Mouse (Mus musculus) forebrain, embryonic 15.5 days (tissue): Measurements from ENCODE around the gene Gdf9. TPM values are rescaled to one million over a fixed set of nuclear protein-coding genes. Genes with fewer than 3 reads are reported as not detected.

Experiments used
- ATAC-seq: fragments of 200-750 bp; cut with Nextera tagmentation; replicated peaks from 2 replicates; pipeline ENCODE4 v1.8.0; 2017; ENCODE audit warnings: mild to moderate bottlenecking, moderate TSS enrichment, moderate library complexity
- H3K27ac ChIP-seq: fragments of 300-500 bp; sonication (generic); replicated peaks from 2 replicates; pipeline ENCODE4 v1.5.1; 2015; ENCODE audit warnings: mild to moderate bottlenecking, inconsistent platforms
- H3K27me3 ChIP-seq: fragments of 300-500 bp; sonication (generic); 2 replicates; pipeline ENCODE4 v1.6.1; 2015; ENCODE audit warnings: inconsistent platforms
- H3K36me3 ChIP-seq: fragments of 300-500 bp; sonication (generic); 2 replicates; pipeline ENCODE4 v1.6.1; 2015; ENCODE audit warnings: mild to moderate bottlenecking, inconsistent platforms
- H3K4me1 ChIP-seq: fragments of 300-500 bp; sonication (generic); 2 replicates; pipeline ENCODE4 v1.6.1; 2015; ENCODE audit warnings: inconsistent platforms
- H3K4me2 ChIP-seq: fragments of 300-500 bp; sonication (generic); replicated peaks from 2 replicates; pipeline ENCODE4 v1.6.1; 2015; ENCODE audit warnings: mild to moderate bottlenecking, inconsistent platforms
- H3K4me3 ChIP-seq: fragments of 300-500 bp; sonication (generic); 2 replicates; pipeline ENCODE4 v1.5.1; 2015; ENCODE audit warnings: mild to moderate bottlenecking, inconsistent platforms
- H3K9ac ChIP-seq: fragments of 300-500 bp; sonication (generic); replicated peaks from 2 replicates; pipeline ENCODE4 v1.6.1; 2015; ENCODE audit warnings: mild to moderate bottlenecking, inconsistent platforms
- H3K9me3 ChIP-seq: fragments of 300-500 bp; sonication (generic); 2 replicates; pipeline ENCODE4 v1.6.1; 2016; ENCODE audit warnings: inconsistent platforms
- WGBS: fragments of 180-500 bp; shearing (Covaris S2); methylation state at CpG from one replicate; pipeline ENCODE4 v1.1.7; 2015; ENCODE audit warnings: mixed read lengths; 5-methylcytosine and 5-hydroxymethylcytosine counted together
- polyA plus RNA-seq: library from polyadenylated mRNA; unstranded; fragments of >200 nt; fragmentation: Nextera tagmentation; extraction: Ambion mirVana; gene quantifications from 2 replicates; pipeline ENCODE4 v1.2.1, GENCODE M21; 2015

The Gdf9 gene
- polyA plus RNA-seq, 1 experiment from 2014 or later = 4.0 TPM

GRCm38 (mm10) chr11:53447996-53448395 lies 17.2 kb downstream of the Gdf9 start:
- no peaks in the 10 kb centered on the region for H3K9me3 ChIP-seq
- H3K4me3 ChIP-seq = no peak overlapping the region
- no peak overlapping the region for H3K27ac ChIP-seq
- no peak overlapping the region for H3K4me2 ChIP-seq
- H3K9ac ChIP-seq = no peak overlapping the region
- H3K4me1 ChIP-seq = no peaks in the 10 kb centered on the region
- no peaks in the 10 kb centered on the region for H3K36me3 ChIP-seq
- WGBS = 88% methylated on average over 8 of the region's 8 CpGs
- no peaks in the 10 kb centered on the region for H3K27me3 ChIP-seq
- no peak for ATAC-seq

GRCm38 (mm10) chr11:53448529-53448928 lies 17.7 kb downstream of the Gdf9 start:
- no peak overlapping the region for H3K9ac ChIP-seq
- H3K4me2 ChIP-seq = no peak overlapping the region
- H3K4me3 ChIP-seq = no peak overlapping the region
- H3K9me3 ChIP-seq = no peaks in the 10 kb centered on the region
- no peaks in the 10 kb centered on the region for H3K4me1 ChIP-seq
- no peaks in the 10 kb centered on the region for H3K27me3 ChIP-seq
- 76% methylated on average over 1 of the region's 1 CpGs for WGBS
- H3K36me3 ChIP-seq = no peaks in the 10 kb centered on the region
- ATAC-seq = no peak
- H3K27ac ChIP-seq = no peak overlapping the region

GRCm38 (mm10) chr11:53450070-53450705 lies 19.4 kb downstream of the Gdf9 start:
- H3K9ac ChIP-seq = no peak overlapping the region
- no peak overlapping the region for H3K4me2 ChIP-seq
- no peaks in the 10 kb centered on the region for H3K4me1 ChIP-seq
- H3K36me3 ChIP-seq = no peaks in the 10 kb centered on the region
- H3K4me3 ChIP-seq = no peak overlapping the region
- WGBS = 60% methylated on average over 15 of the region's 15 CpGs
- H3K27me3 ChIP-seq = peaks cover 3% of the 10 kb centered on the region; the same call in 1 of the 2 replicates
- ATAC-seq = no peak
- no peaks in the 10 kb centered on the region for H3K9me3 ChIP-seq
- no peak overlapping the region for H3K27ac ChIP-seq

- no peak for ATAC-seq
- Histone ChIP-seq H3K4me2 (no peak overlapping the region), H3K4me1 (no peaks in the 10 kb centered on the region), H3K27me3 (peaks cover 9% of the 10 kb centered on the region; the same call in 1 of the 2 replicates), H3K9ac (no peak overlapping the region), H3K9me3 (no peaks in the 10 kb centered on the region), H3K4me3 (no peak overlapping the region), H3K36me3 (no peaks in the 10 kb centered on the region), H3K27ac (no peak overlapping the region)
- WGBS = 85% methylated on average over 2 of the region's 2 CpGs
Observed at GRCm38 (mm10) chr11:53451361-53451760, 20.5 kb downstream of the Gdf9 start.

DNA sequence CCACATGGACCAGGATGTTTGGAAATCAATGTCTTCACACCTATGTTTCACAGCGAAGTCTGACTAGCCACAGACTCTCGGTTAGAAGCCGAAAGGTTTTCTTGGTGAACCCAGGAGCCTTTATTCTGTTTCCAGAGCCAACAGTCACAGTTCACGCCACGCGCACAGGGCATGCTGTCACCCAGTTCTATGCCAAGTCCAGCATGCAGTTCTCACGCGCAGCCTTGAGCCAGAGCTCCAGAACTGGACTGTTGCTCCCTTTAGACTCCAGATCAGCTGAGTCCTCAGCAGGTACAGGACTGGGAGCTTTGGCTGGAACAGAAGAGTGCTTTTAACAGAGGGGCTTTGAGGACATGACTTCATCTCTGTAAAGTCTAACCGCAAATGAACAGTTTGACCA lies 21.6 kb downstream of the Gdf9 start:
- peaks cover 9% of the 10 kb centered on the region for H3K4me1 ChIP-seq
- no peak overlapping the region for H3K9ac ChIP-seq
- no peak overlapping the region for H3K27ac ChIP-seq
- H3K27me3 ChIP-seq = peaks cover 15% of the 10 kb centered on the region; the same call in 1 of the 2 replicates
- ATAC-seq = no peak
- no peaks in the 10 kb centered on the region for H3K9me3 ChIP-seq
- H3K4me2 ChIP-seq = no peak overlapping the region
- H3K36me3 ChIP-seq = no peaks in the 10 kb centered on the region
- 95% methylated on average over 9 of the region's 9 CpGs for WGBS
- H3K4me3 ChIP-seq = no peak overlapping the region

DNA sequence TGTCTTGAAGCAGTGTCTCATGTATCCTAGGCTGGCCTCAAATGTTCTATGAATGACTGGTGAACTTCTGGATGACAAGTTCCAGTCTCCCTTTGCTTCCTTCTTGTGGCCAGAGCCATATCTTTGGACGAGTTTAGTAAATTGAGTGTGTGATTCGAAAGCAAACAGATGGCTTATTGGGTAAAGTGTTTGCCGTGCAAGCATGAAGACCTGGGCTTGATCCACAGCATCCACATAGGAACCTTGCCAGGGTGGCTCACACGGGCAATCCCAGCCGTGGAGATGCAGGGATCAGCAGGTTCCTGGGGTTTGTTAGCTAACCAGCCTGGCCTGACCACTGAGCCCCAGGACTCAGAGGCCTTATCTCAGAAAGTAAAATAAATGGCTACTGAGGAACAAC lies 22.2 kb downstream of the Gdf9 start:
- ATAC-seq = no peak
- peaks cover 12% of the 10 kb centered on the region for H3K4me1 ChIP-seq
- no peaks in the 10 kb centered on the region for H3K36me3 ChIP-seq
- WGBS = 90% methylated on average over 5 of the region's 5 CpGs
- H3K9me3 ChIP-seq = no peaks in the 10 kb centered on the region
- H3K4me2 ChIP-seq = no peak overlapping the region
- H3K9ac ChIP-seq = no peak overlapping the region
- no peak overlapping the region for H3K27ac ChIP-seq
- H3K4me3 ChIP-seq = no peak overlapping the region
- peaks cover 21% of the 10 kb centered on the region for H3K27me3 ChIP-seq

GRCm38 (mm10) chr11:53456474-53457371 lies 25.9 kb downstream of the Gdf9 start, which contains the start of the genes Gm10447 and Shroom1:
Gene Gm10447, minus strand, starts transcription at chr11:53457110.
Gene Shroom1, plus strand, starts transcription at chr11:53457205.
- Histone ChIP-seq H3K9me3 (no peaks in the 10 kb centered on the region), H3K4me2 (peak within 1 kb of the TSS; percentile 69), H3K36me3 (no peaks in the 10 kb centered on the region), H3K27me3 (peaks cover 32% of the 10 kb centered on the region), H3K27ac (no peak within 1 kb of the TSS), H3K9ac (peak within 1 kb of the TSS; percentile 39), H3K4me3 (peak within 1 kb of the TSS; percentile 43), H3K4me1 (peaks cover 12% of the 10 kb centered on the region)
- ATAC-seq = peak; percentile 43; the same call in 1 of the 2 replicates
- 4% methylated on average over 41 of the region's 42 CpGs for WGBS

DNA sequence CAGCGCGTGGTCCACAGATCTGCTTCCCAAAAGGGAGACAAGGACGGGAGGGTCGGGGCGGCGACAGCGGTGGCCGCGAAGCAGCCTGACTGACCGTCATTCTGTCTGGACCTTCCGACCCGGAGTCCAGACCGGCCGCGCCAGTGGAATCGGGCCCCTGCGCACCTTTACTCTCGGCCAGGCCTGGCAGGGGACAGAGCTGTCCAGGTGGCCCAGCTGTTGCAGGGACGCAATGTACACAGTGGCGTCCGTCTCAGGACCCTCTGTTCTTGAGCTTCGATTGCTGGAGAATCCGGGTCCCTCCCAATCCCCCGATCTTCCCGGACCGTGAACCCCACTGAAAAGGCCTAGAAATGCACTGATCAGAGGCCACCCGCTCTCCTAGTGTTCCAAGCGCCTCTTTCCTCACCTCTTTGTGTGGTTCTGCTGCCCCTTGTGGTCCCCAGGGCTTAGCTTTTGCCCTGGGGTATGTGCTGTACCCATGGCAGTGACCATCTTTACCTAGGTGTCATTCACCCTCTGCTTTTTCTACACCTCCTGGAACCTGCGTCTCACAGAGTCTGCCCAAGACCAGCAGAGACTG lies 26.6 kb downstream of the Gdf9 start:
- Histone ChIP-seq H3K4me3 (peak overlapping the region; percentile 43), H3K27me3 (peaks cover 40% of the 10 kb centered on the region), H3K9ac (peak overlapping the region; percentile 39), H3K27ac (no peak overlapping the region), H3K36me3 (no peaks in the 10 kb centered on the region), H3K4me2 (peak overlapping the region; percentile 69), H3K4me1 (peaks cover 12% of the 10 kb centered on the region), H3K9me3 (no peaks in the 10 kb centered on the region)
- ATAC-seq = peak; percentile 19; the same call in 1 of the 2 replicates
- 4% methylated on average over 29 of the region's 29 CpGs for WGBS

DNA sequence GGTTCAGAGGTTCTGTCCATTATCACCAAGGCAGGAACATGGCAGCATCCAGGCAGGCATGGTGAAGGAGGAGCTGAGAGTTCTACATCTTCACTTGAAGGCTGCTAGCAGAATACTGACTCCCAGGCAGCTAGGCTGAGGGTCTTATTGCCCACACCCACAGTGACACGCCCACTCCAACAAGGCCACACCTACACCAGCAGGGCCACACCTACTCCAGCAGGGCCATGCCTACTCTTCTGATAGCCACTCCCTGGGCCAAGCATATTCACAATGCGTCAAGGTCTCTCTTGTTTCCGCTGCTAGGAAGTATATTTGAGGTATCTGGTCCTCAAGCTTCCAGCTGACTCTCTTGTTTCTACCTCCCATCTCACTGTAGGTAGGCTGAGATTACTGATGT lies 28.2 kb downstream of the Gdf9 start:
- no peak for ATAC-seq
- Histone ChIP-seq H3K36me3 (no peaks in the 10 kb centered on the region), H3K4me1 (peaks cover 21% of the 10 kb centered on the region), H3K27me3 (peaks cover 55% of the 10 kb centered on the region), H3K27ac (no peak overlapping the region), H3K9me3 (no peaks in the 10 kb centered on the region), H3K9ac (no peak overlapping the region), H3K4me2 (no peak overlapping the region), H3K4me3 (no peak overlapping the region)
- WGBS = 61% methylated on average over 3 of the region's 3 CpGs

- H3K4me2 ChIP-seq = no peak overlapping the region
- H3K9ac ChIP-seq = no peak overlapping the region
- no peaks in the 10 kb centered on the region for H3K36me3 ChIP-seq
- peaks cover 22% of the 10 kb centered on the region for H3K4me1 ChIP-seq
- no peak overlapping the region for H3K27ac ChIP-seq
- no peak for ATAC-seq
- H3K4me3 ChIP-seq = no peak overlapping the region
- no peaks in the 10 kb centered on the region for H3K9me3 ChIP-seq
- WGBS = 91% methylated on average over 3 of the region's 3 CpGs
- H3K27me3 ChIP-seq = peaks cover 63% of the 10 kb centered on the region
Observed at GRCm38 (mm10) chr11:53460192-53460591, 29.4 kb downstream of the Gdf9 start.

- no peak overlapping the region for H3K4me2 ChIP-seq
- H3K27me3 ChIP-seq = peaks cover 63% of the 10 kb centered on the region
- WGBS = 18% methylated on average over 5 of the region's 5 CpGs
Observed at GRCm38 (mm10) chr11:53461727-53462126, 30.9 kb downstream of the Gdf9 start.

More at GRCm38 (mm10) chr11:53461727-53462126, 30.9 kb downstream of the Gdf9 start:
- Histone ChIP-seq H3K27ac (no peak overlapping the region), H3K9ac (no peak overlapping the region), H3K4me1 (peaks cover 24% of the 10 kb centered on the region), H3K9me3 (no peaks in the 10 kb centered on the region), H3K4me3 (no peak overlapping the region), H3K36me3 (no peaks in the 10 kb centered on the region)
- no peak for ATAC-seq
